Mouse (Mus musculus): ENCODE data around the gene Gm3880. TPM values are rescaled to one million over a fixed set of nuclear protein-coding genes. Genes with fewer than 3 reads are reported as not detected.

Gene Gm3880
- polyA plus RNA-seq, 1 experiment from 2014 or later: not detected

Other genes starting within 250 kb of the Gm3880 start
- 8.3 and 8.7 TPM in 2 replicates for gene Hdac8, start 181.6 kb downstream of the Gm3880 start, polyA plus RNA-seq (2015; fragmentation: Nextera tagmentation; extraction: Ambion mirVana)
- 5.1 and 5.5 TPM in 2 replicates for gene Phka1, start 42.7 kb downstream of the Gm3880 start, polyA plus RNA-seq (2015; fragmentation: Nextera tagmentation; extraction: Ambion mirVana)
- gene Gm9112, start 20.7 kb upstream of the Gm3880 start, polyA plus RNA-seq (2015; fragmentation: Nextera tagmentation; extraction: Ambion mirVana): not detected in 2 replicates
- gene Dmrtc1b, start 20.9 kb upstream of the Gm3880 start, polyA plus RNA-seq (2015; fragmentation: Nextera tagmentation; extraction: Ambion mirVana): not detected in 2 replicates
- not detected in 2 replicates for gene Dmrtc1c1, start 116.0 kb upstream of the Gm3880 start, polyA plus RNA-seq (2015; fragmentation: Nextera tagmentation; extraction: Ambion mirVana)
- gene Dmrtc1c2, start 167.6 kb upstream of the Gm3880 start, polyA plus RNA-seq (2015; fragmentation: Nextera tagmentation; extraction: Ambion mirVana): not detected in 2 replicates
- gene 1700031F05Rik, start 181.0 kb upstream of the Gm3880 start, polyA plus RNA-seq (2015; fragmentation: Nextera tagmentation; extraction: Ambion mirVana): not detected in 2 replicates
- gene Dmrtc1a, start 221.7 kb upstream of the Gm3880 start, polyA plus RNA-seq (2015; fragmentation: Nextera tagmentation; extraction: Ambion mirVana): 0.72 and 0.96 TPM in 2 replicates
- gene 1700011M02Rik, start 221.9 kb upstream of the Gm3880 start, polyA plus RNA-seq (2015; fragmentation: Nextera tagmentation; extraction: Ambion mirVana): not detected in 2 replicates
- gene 1700018G05Rik, start 241.4 kb upstream of the Gm3880 start, polyA plus RNA-seq (2015; fragmentation: Nextera tagmentation; extraction: Ambion mirVana): not detected in 2 replicates

Data from intestine, embryonic 15.5 days (tissue).